12 mouse cellular contexts compared by ENCODE assay signal in the genomic region with DNA sequence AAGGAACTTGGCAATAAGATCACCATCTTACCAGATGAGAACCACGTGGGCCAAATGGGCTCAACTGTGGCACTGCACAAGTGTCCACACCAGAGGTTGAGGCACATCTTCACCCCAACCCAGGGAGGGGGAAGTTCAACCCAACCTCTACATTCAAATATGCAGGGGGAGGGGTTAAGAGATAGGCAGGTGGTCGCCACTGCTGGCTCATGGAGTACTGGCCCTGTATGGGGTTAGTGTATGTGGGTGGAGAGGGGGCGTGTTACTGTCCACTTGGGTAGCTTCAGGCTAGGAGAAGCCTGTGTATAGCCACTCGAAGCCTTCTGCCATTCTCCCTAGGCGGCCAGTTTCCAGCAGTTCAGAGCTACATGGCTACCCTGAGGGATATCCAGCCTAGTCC.
"Had no signal": no experiment of that assay in that cellular context is flagged by ENCODE, and none has a peak within 500 bp of the region (broad histone marks: within the 10 kb centered on the region; RNA-seq: fewer than 3 reads in every experiment).

No protein-coding gene starts in this region.

- H3K36me3 ChIP-seq: stomach, embryonic 15.5 days had no signal

- H3K4me3 ChIP-seq: left cerebral cortex, adult 2 months; liver, embryonic 13.5 days; stomach, embryonic 15.5 days had no signal

- H3K4me1 ChIP-seq: liver, embryonic 13.5 days; stomach, embryonic 15.5 days had no signal

- H3K9ac ChIP-seq: liver, embryonic 13.5 days; stomach, embryonic 15.5 days had no signal

- H3K27me3 ChIP-seq: liver, embryonic 13.5 days; stomach, embryonic 15.5 days had no signal

- H3K9me3 ChIP-seq: liver, embryonic 13.5 days; stomach, embryonic 15.5 days had no signal

- DNase-seq: kidney, adult 9 months; kidney, postnatal 14 days; kidney, postnatal 4 days; liver, embryonic 13.5 days; lung, adult 2 months; lung, postnatal 14 days; lung, postnatal 4 days; midbrain, embryonic 14.5 days; thymus, adult 18-20 months; thymus, postnatal 36 days had no signal

- H3K27ac ChIP-seq: left cerebral cortex, adult 2 months; liver, embryonic 13.5 days; stomach, embryonic 15.5 days had no signal
